ENCODE assay signal across 30 mouse cellular contexts in the genomic region with DNA sequence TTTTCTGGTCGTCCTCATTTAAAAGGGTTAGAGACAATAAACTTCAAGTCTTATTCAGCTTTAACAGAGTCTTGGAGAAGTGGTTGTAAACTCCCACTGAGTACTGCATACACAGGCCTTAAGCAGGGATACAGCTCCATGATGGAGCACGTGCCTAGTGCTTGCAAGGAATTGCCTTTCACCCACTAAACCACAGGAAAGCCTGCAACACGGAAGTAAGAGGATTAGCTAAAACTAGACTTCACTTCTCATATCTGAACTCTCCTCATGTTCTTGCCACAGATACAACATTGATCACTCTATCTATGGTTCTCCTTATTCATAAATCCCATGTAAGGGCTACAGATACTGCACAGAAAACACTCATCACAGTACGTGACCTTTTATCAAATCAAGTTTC.
"Had no signal": no experiment of that assay in that cellular context is flagged by ENCODE, and none has a peak within 500 bp of the region (broad histone marks: within the 10 kb centered on the region; RNA-seq: fewer than 3 reads in every experiment).

No protein-coding gene starts in this region.

- ATAC-seq: liver, embryonic 12.5 days; liver, postnatal 0 days; lung, postnatal 0 days; midbrain, embryonic 13.5 days; midbrain, embryonic 15.5 days; midbrain, embryonic 16.5 days had no signal

- H3K4me3 ChIP-seq: left cerebral cortex, adult 2 months; limb, embryonic 10.5 days; limb, embryonic 12.5 days; limb, embryonic 13.5 days; limb, embryonic 15.5 days; liver, embryonic 12.5 days; liver, embryonic 13.5 days; liver, embryonic 15.5 days; lung, embryonic 15.5 days; megakaryocyte, embryonic 14.5 days; midbrain, embryonic 10.5 days; midbrain, embryonic 12.5 days; midbrain, embryonic 13.5 days; midbrain, embryonic 15.5 days; myocyte had no signal

- H3K4me1 ChIP-seq: limb, embryonic 10.5 days; limb, embryonic 13.5 days; limb, embryonic 15.5 days; liver, embryonic 12.5 days; liver, embryonic 13.5 days; liver, embryonic 15.5 days; lung, embryonic 15.5 days; midbrain, embryonic 10.5 days; midbrain, embryonic 12.5 days; midbrain, embryonic 13.5 days; midbrain, embryonic 15.5 days had no signal

- H3K36me3 ChIP-seq: limb, embryonic 10.5 days; limb, embryonic 12.5 days; limb, embryonic 13.5 days; limb, embryonic 15.5 days; liver, embryonic 12.5 days; liver, embryonic 13.5 days; liver, embryonic 15.5 days; lung, embryonic 15.5 days; midbrain, embryonic 10.5 days; midbrain, embryonic 12.5 days; midbrain, embryonic 13.5 days; midbrain, embryonic 15.5 days had no signal

- DNase-seq: left cerebral cortex, postnatal 4 days; liver; liver, embryonic 13.5 days; liver, postnatal 0 days; lung, adult 18-20 months; lung, adult 2 months; lung, embryonic 14.5 days; lung, postnatal 10 days; lung, postnatal 14 days; lung, postnatal 36 days; lung, postnatal 4 days; midbrain, embryonic 14.5 days had no signal

- H3K27me3 ChIP-seq: limb, embryonic 12.5 days; limb, embryonic 13.5 days; limb, embryonic 15.5 days; liver, embryonic 12.5 days; liver, embryonic 13.5 days; liver, embryonic 15.5 days; lung, embryonic 15.5 days; megakaryocyte, embryonic 14.5 days; midbrain, embryonic 12.5 days; midbrain, embryonic 13.5 days; midbrain, embryonic 15.5 days had no signal

- H3K27ac ChIP-seq: left cerebral cortex, adult 2 months; limb, embryonic 10.5 days; limb, embryonic 12.5 days; limb, embryonic 13.5 days; limb, embryonic 15.5 days; liver, embryonic 12.5 days; liver, embryonic 13.5 days; liver, embryonic 14.5 days; liver, embryonic 15.5 days; lung, embryonic 15.5 days; macrophage; midbrain, embryonic 10.5 days; midbrain, embryonic 12.5 days; midbrain, embryonic 13.5 days; midbrain, embryonic 15.5 days had no signal
